Mouse (Mus musculus) megakaryocyte, embryonic 14.5 days (primary cell): ENCODE data around the gene B3gnt9.

Experiments used
- FLI1 ChIP-seq: IDR thresholded peaks from 2 replicates; pipeline ENCODE4 v1.6.1; 2012; ENCODE audit warnings: low read length, inconsistent platforms, mixed read lengths
- GATA1 ChIP-seq: IDR thresholded peaks from 3 replicates; pipeline ENCODE4 v1.6.1; 2012; ENCODE audit warnings: mixed read lengths, low read length, inconsistent platforms, borderline replicate concordance

DNA sequence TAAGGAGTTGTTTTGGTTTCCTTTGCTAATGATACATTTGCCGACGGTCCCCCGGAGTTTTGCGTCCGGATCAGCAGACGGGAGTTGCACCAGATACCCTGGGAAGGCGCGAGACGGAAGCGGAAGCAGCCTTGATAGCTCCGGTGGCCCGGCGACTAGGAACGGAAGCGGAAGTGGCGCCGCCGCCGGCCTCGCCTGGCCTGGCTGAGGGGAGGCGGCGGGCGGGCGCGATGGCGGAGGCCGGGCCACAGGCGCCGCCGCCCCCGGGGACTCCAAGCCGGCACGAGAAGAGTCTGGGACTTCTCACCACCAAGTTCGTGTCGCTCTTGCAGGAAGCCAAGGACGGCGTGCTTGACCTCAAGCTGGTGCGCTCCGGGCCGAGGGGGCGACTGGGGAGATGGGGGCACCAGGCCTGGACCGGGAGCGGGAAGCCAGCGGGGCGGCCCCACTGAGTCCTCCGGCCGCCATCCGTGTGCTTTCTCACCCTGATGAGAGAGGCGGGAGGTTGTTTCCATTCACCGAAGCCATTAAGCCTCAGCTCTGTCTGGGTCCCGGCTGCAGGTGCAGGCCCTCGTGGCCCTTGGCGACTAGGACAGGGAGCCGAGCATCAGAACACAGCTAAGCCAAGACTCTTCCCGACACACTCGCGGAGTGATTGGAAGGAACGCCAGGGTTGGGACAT, 42.7 kb upstream of the B3gnt9 start, which contains the start of gene E2f4:
- TF ChIP-seq GATA1 (no peak), FLI1 (peak; percentile 61; the same call in 1 of the 2 replicates)
